17 mouse cellular contexts compared by ENCODE assay signal in the genomic region with DNA sequence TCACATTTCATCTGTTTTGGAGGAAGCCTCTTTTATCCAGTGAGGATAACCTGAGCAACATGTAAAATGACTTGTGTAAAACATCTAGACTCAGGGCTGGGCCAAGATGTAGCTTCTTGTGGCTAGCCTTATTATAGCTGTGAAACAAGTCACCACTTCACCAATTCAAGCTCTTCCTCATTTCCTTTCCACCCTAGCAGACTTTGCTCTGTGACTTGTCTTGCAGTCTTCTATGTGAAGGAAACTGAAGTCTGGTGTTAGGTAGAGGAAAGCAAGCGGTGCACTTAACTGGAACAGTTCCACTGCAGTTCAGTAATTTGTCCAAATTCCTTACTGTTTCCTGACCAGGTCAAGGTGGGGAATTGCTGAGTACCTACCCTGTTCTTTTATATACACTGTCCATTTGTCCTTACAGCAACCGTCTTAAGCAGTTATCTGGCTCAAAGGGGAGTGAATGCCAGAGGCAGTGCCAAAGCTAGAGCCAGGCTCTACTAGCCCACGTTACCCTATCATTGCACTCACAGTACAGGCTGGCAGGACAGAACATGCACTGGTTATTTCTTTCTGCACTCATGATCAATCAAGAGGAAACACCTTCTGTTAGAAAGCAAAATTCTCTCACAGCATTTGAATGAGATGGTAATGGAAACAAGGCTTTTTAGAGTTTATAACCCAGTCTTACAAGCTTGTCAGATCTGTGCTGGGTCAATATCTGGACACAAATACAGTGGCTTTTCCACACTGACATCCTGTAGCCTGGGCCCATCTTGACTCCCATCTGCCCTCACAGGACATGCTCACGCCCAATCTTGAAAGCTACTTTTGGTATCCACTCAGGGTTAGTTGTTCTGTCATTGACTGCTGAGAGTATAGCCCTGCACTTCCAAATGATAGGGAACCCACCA. TPM values are rescaled to one million over a fixed set of nuclear protein-coding genes. Genes with fewer than 3 reads are reported as not detected.
"Had no signal": no experiment of that assay in that cellular context is flagged by ENCODE, and none has a peak within 500 bp of the region (broad histone marks: within the 10 kb centered on the region; RNA-seq: fewer than 3 reads in every experiment).

No protein-coding gene starts in this region.

- DNase-seq: kidney, adult 18-20 months; kidney, postnatal 10 days; layer of hippocampus, adult 9-11 months; liver; lung, adult 18-20 months; right cerebral cortex, postnatal 25 days; thymus, postnatal 25 days had no signal

- H3K9me3 ChIP-seq: midbrain, embryonic 12.5 days had no signal

- H3K4me3 ChIP-seq: midbrain, embryonic 12.5 days had no signal

- H3K27me3 ChIP-seq: midbrain, embryonic 12.5 days had no signal

- H3K4me1 ChIP-seq: midbrain, embryonic 12.5 days had no signal

- H3K27ac ChIP-seq: liver, embryonic 14.5 days; midbrain, embryonic 12.5 days had no signal

- H3K9ac ChIP-seq: liver, embryonic 14.5 days; midbrain, embryonic 12.5 days had no signal

- ATAC-seq: midbrain, embryonic 16.5 days had no signal

- H3K4me2 ChIP-seq: midbrain, embryonic 12.5 days had no signal

RNA-seq across cellular contexts. Expression of gene Gip, which starts 23.4 kb away (rescaled TPM):
- polyA plus RNA-seq: kidney, embryonic 14.5 days; limb, embryonic 11.5 days; liver, embryonic 14.5 days; lung, embryonic 16.5 days; midbrain, embryonic 12.5 days; midbrain, embryonic 16.5 days; neural tube, embryonic 14.5 days; urinary bladder, adult 2 months had no signal

RNA-seq across cellular contexts. Expression of gene Igf2bp1, which starts 42.0 kb away (rescaled TPM):
- polyA plus RNA-seq: large intestine, adult 2 months; small intestine, adult 2 months had no signal
